In the genomic region with DNA sequence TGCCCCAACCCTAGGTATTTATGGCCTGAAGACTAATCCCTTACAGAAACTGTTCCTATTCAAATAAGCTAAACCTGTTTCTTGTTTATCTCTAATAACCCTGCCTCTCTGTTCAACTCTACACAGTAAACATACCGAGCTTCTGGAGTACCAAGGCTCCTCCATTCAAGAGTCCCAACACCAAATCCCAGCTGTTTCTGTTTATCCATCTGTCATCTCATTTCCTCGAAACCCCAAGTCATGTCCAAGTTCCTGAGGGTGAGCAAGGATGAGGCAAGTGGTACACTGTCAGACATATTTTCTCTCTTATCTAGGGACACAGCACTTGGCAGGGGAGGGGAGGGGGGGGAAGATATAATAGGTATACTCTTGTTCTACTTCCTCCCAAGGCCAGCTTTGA, we compare ENCODE assay signal across 18 mouse cellular contexts.
A peak's percentile ranks its signal among the peaks of the same experiment; 100 is the strongest.
DNase-seq lines count a peak whose midpoint lies in the region; ATAC-seq lines count a peak whose summit lies in the region.
"Had no signal": no experiment of that assay in that cellular context is flagged by ENCODE, and none has a peak within 500 bp of the region (broad histone marks: within the 10 kb centered on the region; RNA-seq: fewer than 3 reads in every experiment).

No protein-coding gene starts in this region.

- H3K27ac ChIP-seq in lung, embryonic 15.5 days, result no peak overlapping the region
- H3K27ac ChIP-seq in intestine, embryonic 15.5 days, result no peak overlapping the region
- H3K27ac ChIP-seq: embryonic facial prominence, embryonic 13.5 days; forebrain, embryonic 12.5 days; heart, embryonic 13.5 days had no signal

- no peak for DNase-seq in lung, postnatal 4 days
- DNase-seq in forelimb bud, embryonic 11.5 days (ENCODE audit: low read depth, low spot score), result peak; percentile 43
- DNase-seq in lung, postnatal 10 days, result peak; percentile 45
- DNase-seq in ovary, postnatal 36 days (ENCODE audit: low spot score), result no peak
- no peak for DNase-seq in cerebellum, postnatal 25 days
- DNase-seq in heart, adult 11 months, result no peak
- DNase-seq: adrenal gland, adult 2 months; adrenal gland, postnatal 25 days; cerebellum, adult 18-20 months; cerebellum, adult 9-11 months; gastrocnemius, postnatal 25 days; heart, postnatal 36 days had no signal

- H3K9me3 ChIP-seq in lung, embryonic 15.5 days, result no peaks in the 10 kb centered on the region
- no peaks in the 10 kb centered on the region for H3K9me3 ChIP-seq in intestine, embryonic 15.5 days
- H3K9me3 ChIP-seq: embryonic facial prominence, embryonic 13.5 days; forebrain, embryonic 12.5 days; heart, embryonic 13.5 days had no signal

- no peaks in the 10 kb centered on the region for H3K36me3 ChIP-seq in lung, embryonic 15.5 days
- H3K36me3 ChIP-seq in intestine, embryonic 15.5 days, result no peaks in the 10 kb centered on the region
- H3K36me3 ChIP-seq: embryonic facial prominence, embryonic 13.5 days; forebrain, embryonic 12.5 days; heart, embryonic 13.5 days had no signal

- no peak overlapping the region for H3K9ac ChIP-seq in lung, embryonic 15.5 days
- no peak overlapping the region for H3K9ac ChIP-seq in intestine, embryonic 15.5 days
- H3K9ac ChIP-seq: embryonic facial prominence, embryonic 13.5 days; forebrain, embryonic 12.5 days; heart, embryonic 13.5 days had no signal

- H3K4me1 ChIP-seq in lung, embryonic 15.5 days, result no peaks in the 10 kb centered on the region
- H3K4me1 ChIP-seq in intestine, embryonic 15.5 days (replicated peaks), result no peaks in the 10 kb centered on the region
- H3K4me1 ChIP-seq: forebrain, embryonic 12.5 days; heart, embryonic 13.5 days had no signal

- no peaks in the 10 kb centered on the region for H3K27me3 ChIP-seq in lung, embryonic 15.5 days
- H3K27me3 ChIP-seq in intestine, embryonic 15.5 days (replicated peaks), result no peaks in the 10 kb centered on the region
- H3K27me3 ChIP-seq: embryonic facial prominence, embryonic 13.5 days; forebrain, embryonic 12.5 days; heart, embryonic 13.5 days had no signal

- ATAC-seq in lung, embryonic 15.5 days (ENCODE audit: borderline replicate concordance, extremely low read depth, low FRiP score, low TSS enrichment), result peak; percentile 57; the same call in 1 of the 2 replicates
- ATAC-seq in intestine, embryonic 15.5 days, result peak; percentile 14; the same call in 1 of the 2 replicates
- ATAC-seq: forebrain, embryonic 16.5 days had no signal

- H3K4me2 ChIP-seq in lung, embryonic 15.5 days, result no peak overlapping the region
- H3K4me2 ChIP-seq in intestine, embryonic 15.5 days (replicated peaks), result no peak overlapping the region
- H3K4me2 ChIP-seq: embryonic facial prominence, embryonic 13.5 days; forebrain, embryonic 12.5 days; heart, embryonic 13.5 days had no signal

- 17% methylated on average over 2 of the region's 2 CpGs for WGBS in lung, embryonic 15.5 days
- WGBS in intestine, embryonic 15.5 days, result 26% methylated on average over 2 of the region's 2 CpGs

- no peak overlapping the region for H3K4me3 ChIP-seq in lung, embryonic 15.5 days
- H3K4me3 ChIP-seq in intestine, embryonic 15.5 days (replicated peaks), result no peak overlapping the region
- H3K4me3 ChIP-seq: embryonic facial prominence, embryonic 13.5 days; forebrain, embryonic 12.5 days; heart, embryonic 13.5 days had no signal

Comparison
In these comparisons a context has a peak if more than half of its experiments do, and no peak if none do; other contexts are left out.
1. DNase-seq: peak in forelimb bud, embryonic 11.5 days (single experiment) and lung, postnatal 10 days (single experiment); none in lung, postnatal 4 days (0 of 2), ovary, postnatal 36 days (single experiment), cerebellum, postnatal 25 days (0 of 2) and heart, adult 11 months (single experiment).